Mouse (Mus musculus) retina, postnatal 7 days (tissue): Measurements from ENCODE around the gene Hoxb3.

Source experiments
- DNase-seq: peaks from one replicate; pipeline ENCODE4 v3.0.0-alpha.2; 2012; ENCODE audit warnings: low read depth, low spot score

Hoxb3 gene

DNA sequence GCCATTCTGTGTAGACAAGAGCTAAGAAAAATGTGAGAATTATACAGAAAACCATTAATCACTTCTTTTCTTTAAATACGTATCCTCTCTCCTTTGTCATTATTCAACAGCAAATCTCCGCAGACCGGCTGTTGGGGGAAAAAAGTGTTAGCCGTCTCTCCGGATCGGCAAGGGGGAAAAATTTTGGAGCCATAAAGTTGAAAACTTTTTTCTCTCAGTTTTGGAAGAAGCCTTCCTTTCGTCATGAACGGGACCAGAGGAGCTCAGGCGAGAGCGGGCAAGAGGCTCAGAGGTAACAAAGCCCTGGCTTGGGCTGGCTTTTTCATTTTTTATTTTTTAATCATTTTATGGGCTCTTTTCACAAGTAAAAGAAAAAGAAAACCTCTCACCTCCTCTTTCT lies at the start of gene Hoxb3:
Gene Hoxb3 (plus strand): TSS at position 173 of the 400 bp plus-strand sequence.
- no peak for DNase-seq

- no peak for DNase-seq
Measured at GRCm38 (mm10) chr11:96274428-96274827, 48.7 kb upstream of the Hoxb3 start.

DNA sequence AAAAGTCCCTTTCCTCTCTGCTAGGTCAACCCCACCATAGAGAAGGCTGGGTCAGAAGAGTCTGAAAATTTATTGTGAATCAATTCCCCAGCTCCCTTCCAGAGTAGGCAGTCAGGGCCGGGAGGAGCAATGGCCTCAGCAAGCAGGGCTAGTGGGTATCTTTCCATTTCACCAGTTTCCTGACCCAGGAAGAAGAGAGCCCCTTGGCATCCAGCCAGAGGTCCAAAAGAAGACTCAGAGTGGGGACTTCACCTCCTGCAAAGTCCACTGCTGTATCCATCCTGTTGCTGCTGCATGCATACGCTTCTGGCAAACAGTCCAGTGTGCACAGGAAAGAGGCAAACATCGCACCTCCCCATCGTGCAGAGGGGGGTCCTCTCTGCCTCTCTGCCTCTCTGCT lies 47.2 kb upstream of the Hoxb3 start:
- no peak for DNase-seq

GRCm38 (mm10) chr11:96277151-96278044 lies 45.7 kb upstream of the Hoxb3 start:
- DNase-seq, result no peak

GRCm38 (mm10) chr11:96278324-96278723 lies 44.8 kb upstream of the Hoxb3 start:
- DNase-seq, result no peak

DNA sequence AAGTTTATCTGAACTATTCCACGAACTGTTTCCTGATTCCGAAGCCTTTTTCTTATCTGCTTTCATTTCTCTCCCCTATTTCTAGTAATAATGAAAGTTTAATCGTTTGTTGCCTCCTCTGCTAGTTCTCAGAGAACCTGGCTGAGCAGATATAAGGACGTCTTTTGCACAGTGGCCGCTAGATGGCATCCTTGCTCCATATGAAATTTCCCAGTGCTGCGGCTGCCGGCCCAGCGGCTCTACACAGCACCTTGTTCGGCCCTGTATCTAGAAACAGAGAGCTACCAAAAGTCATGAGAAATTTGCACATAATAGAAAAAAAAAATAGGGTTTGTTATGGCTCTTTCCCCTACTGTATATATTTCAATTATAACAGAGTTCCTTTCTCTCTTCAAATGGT lies 44.4 kb upstream of the Hoxb3 start:
- peak; percentile 80 for DNase-seq

GRCm38 (mm10) chr11:96279421-96280233 lies 43.5 kb upstream of the Hoxb3 start:
- no peak for DNase-seq

- DNase-seq, result no peak
Measured at GRCm38 (mm10) chr11:96280399-96281378, 42.4 kb upstream of the Hoxb3 start.

GRCm38 (mm10) chr11:96281396-96281795 lies 41.7 kb upstream of the Hoxb3 start:
- no peak for DNase-seq

DNA sequence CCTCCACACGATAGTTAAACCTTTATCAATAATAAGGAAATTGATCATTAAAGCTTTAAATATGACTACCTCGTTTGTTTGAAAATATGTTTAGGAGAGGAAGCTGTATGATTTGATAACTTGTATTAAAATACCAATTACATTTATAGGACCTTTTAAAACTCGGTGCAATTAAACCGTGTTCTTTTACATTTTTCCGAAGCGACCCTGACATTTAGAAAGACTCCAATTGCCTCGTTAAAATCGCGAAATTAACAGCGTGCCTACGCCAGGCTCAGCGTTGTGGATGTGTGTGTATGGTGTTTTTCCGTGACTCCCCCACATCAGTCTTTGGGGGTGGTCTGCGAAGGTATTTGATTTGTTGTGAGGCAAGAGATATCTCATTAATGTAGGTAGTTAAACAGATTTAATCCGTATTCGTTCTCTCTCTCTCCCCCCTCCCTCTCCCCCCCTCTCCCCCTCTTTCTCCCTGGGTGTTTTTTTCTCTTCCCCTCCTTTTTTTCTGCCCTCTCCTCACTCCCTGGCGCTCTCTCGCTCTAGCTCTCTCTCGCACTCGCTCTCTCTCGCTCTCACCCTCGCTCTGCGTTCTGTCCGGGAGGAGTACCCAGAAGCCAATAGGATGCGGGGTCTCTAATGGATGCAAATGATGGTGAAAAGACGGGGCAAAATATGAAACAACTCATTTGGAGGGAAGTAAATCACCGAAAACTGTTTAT lies 41.1 kb upstream of the Hoxb3 start, which contains the start of gene Hoxb8:
Gene Hoxb8 (plus strand): TSS at position 51 of the 716 bp plus-strand sequence.
- DNase-seq, result no peak

DNA sequence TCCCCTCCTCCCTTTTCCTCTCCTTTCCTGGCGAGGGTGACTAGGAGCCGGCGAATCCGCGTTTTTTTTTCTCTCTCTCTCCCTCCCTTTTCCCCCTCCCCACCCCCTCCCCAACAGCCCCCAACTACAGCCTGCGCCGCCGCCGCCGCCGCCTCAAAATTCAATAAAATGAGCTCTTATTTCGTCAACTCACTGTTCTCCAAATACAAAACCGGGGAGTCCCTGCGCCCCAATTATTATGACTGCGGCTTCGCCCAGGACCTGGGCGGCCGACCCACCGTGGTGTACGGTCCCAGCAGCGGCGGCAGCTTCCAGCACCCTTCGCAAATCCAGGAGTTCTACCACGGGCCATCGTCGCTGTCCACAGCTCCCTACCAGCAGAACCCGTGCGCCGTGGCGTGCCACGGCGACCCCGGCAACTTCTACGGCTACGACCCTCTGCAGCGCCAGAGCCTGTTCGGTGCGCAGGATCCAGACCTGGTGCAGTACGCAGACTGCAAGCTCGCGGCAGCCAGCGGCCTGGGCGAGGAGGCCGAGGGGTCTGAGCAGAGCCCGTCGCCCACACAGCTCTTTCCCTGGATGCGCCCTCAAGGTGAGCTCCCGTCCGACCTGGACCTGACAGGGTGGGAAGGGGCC lies 40.2 kb upstream of the Hoxb3 start:
- no peak for DNase-seq

GRCm38 (mm10) chr11:96284041-96284749 lies 38.9 kb upstream of the Hoxb3 start:
- no peak for DNase-seq

DNA sequence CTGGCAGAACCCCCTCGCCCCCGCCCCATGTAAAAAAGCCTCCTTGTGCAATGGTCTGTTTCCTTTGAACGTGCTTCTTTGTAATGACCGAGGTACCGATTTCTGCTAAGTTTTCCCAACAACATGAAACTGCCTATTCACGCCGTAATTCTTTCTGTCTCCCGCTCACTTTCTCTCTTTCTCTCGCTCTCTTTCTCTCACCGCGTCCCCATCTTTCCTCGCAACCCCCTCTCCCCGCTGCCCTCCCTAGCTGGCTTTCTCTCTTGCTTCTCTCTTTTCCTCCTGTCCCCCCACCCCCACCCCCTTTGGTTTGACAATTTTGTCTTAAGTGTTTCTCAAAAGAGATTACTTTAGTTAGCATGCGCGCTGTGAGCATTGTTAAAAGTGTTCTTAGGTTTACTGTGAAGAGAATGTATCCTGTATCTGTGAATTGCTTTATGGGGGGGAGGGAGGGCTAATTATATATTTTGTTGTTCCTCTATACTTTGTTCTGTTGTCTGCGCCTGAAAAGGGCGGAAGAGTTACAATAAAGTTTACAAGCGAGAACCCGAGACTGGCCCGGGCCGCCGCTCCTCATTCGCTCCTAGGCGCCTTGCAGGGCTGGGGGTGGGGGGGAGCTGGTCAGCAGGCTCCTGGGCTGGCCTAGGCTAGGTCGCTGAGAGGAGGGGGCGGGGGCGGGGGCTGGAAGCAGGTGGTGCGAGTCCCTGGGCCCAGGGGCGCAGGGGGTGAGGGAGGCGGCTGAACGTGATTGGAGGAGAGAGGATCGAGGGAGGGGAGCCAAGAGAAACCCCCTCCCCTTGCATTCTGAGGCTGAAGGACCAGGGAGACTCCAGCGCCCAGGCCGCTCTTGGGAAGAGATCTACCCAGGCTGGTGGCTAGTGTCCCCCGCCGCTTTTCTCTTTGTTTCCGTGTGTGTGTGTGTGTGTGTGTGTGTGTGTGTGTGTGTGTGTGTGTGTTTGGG lies 38.1 kb upstream of the Hoxb3 start:
- DNase-seq, result no peak

GRCm38 (mm10) chr11:96285771-96286738 lies 37.1 kb upstream of the Hoxb3 start, which contains the start of gene Hoxb7:
Gene Hoxb7, plus strand, starts transcription at chr11:96286623.
- DNase-seq, result no peak

DNA sequence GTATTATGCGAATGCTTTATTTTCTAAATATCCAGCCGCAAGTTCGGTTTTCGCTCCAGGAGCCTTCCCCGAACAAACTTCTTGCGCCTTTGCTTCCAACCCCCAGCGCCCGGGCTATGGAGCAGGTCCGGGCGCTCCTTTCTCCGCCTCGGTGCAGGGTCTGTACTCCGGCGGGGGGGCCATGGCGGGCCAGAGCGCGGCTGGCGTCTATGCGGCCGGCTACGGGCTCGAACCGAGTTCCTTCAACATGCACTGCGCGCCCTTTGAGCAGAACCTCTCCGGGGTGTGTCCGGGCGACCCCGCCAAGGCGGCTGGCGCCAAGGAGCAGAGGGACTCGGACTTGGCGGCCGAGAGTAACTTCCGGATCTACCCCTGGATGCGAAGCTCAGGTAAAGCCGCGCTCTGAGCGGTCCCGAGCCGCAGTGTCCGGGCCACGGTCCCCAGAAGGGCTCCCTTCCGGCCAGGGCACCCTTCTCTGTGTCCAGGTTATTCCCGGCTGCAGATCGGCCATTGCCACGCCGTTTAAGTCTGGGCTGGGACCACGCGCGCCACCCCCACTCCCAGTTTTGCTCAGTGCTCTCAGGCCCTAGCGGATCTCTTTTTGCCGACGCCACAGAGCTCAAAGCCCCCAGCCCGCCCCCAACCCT lies 36.3 kb upstream of the Hoxb3 start:
- no peak for DNase-seq

DNA sequence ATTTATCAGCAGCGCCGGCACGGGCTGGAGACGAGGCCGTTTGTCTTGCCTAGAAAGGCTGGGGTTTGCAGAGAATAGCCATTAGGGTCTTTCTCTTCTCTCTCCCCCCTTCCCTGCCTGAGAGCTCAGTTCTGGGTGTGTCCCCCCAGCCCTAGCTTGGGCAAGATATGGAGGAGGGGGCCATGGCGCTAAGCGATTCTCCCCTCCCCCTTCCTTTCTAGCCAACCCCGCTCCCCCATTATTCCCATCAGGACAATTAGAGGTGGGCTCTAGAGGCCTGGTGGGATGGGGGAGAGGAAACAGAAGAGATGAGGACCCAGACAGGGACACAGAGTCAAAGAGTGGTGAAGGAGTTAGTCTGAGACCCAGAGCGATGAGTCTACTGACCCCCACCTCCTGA lies 35.7 kb upstream of the Hoxb3 start:
- no peak for DNase-seq
